Mouse (Mus musculus) spleen, adult 2 months (tissue): Measurements from ENCODE around the gene Cchcr1.

Experiments
- CTCF ChIP-seq: fragments of 200-500 bp; IDR thresholded peaks from 2 replicates; pipeline ENCODE4 v1.5.1; 2011; ENCODE audit warnings: mild to moderate bottlenecking, inconsistent platforms; ENCODE audit not compliant: insufficient read depth, insufficient read length, insufficient replicate concordance; ENCODE audit errors: extremely low read depth
- POLR2A ChIP-seq: fragments of 200-500 bp; IDR thresholded peaks from 2 replicates; pipeline ENCODE4 v1.6.1; 2011; ENCODE audit warnings: low read depth, low read length, inconsistent platforms

GRCm38 (mm10) chr17:35538476-35538875 is 21.6 kb downstream of the Cchcr1 start:
- TF ChIP-seq CTCF, result no peak
- TF ChIP-seq POLR2A, result no peak
